Mouse (Mus musculus) heart, embryonic 10.5 days (tissue): ENCODE data around the gene Ptpn11. TPM values are rescaled to one million over a fixed set of nuclear protein-coding genes. Genes with fewer than 3 reads are reported as not detected.

Experiments
- polyA plus RNA-seq: library from polyadenylated mRNA; unstranded; fragments of >200 nt; fragmentation: Nextera tagmentation; extraction: Ambion mirVana; gene quantifications from 2 replicates; pipeline ENCODE4 v1.2.1, GENCODE M21; 2016

Ptpn11 gene
- polyA plus RNA-seq, 1 experiment from 2014 or later, result 27.8 TPM

Other genes with a start within 250 kb of the Ptpn11 start
- 0.06 TPM in 1 of 2 replicates, not detected in the other for gene Rph3a, start 181.3 kb downstream of the Ptpn11 start, polyA plus RNA-seq
- gene Rpl6, start 13.1 kb upstream of the Ptpn11 start, polyA plus RNA-seq, result 463 and 580 TPM in 2 replicates
- 3.9 and 4.8 TPM in 2 replicates for gene Hectd4, start 28.8 kb upstream of the Ptpn11 start, polyA plus RNA-seq
- 71.9 and 80.3 TPM in 2 replicates for gene Trafd1, start 194.2 kb upstream of the Ptpn11 start, polyA plus RNA-seq
- gene Naa25, start 206.5 kb upstream of the Ptpn11 start, polyA plus RNA-seq, result 47.3 and 50.7 TPM in 2 replicates